ENCODE assay signal across 8 mouse cellular contexts in the genomic region with DNA sequence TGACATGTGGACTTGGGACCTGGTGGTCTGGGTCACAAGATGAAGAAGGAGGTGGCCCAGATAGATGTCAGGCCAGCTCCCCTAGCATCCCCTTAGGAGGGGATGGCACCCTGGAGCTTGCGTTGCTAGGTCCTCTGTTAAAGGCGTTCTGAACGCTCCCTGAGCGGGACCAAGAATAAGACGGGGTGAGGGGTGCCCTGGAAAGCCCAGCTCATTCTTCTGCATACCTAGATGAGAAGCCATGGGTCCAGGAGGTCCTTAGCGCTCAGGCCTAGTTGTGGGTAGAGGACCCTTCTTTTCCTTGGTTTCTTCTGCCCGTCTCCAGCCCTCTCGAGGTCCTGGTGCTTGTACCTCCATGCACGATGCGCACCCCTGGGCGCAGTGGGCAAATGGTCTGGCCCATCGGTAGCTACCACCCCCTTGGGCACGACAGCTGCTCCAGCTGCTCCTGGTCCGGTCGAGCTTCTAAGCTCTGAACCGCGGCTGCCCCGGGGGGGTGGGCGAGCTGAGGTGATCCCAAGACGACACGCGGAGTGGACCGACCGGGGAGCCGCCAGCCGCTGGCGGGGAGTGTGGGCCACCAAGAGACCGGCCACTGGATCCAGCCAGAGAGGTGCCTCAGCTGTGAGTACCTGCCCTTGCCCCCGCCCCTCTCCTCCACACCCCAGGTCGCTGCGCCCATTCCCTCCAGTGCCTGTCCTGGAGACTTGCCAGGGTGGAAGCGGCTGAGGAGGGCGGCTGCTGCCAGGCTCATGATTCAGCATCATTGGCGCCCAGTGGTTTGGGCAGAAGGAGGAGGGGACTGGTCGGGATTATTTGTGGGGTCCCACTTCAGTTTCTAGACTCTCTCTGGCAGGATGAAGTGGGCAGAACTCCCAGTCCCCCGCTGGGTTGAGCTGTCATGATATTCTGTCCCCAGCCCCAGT. TPM values are rescaled to one million over a fixed set of nuclear protein-coding genes. Genes with fewer than 3 reads are reported as not detected.
DNase-seq lines count a peak whose midpoint lies in the region; ATAC-seq and TF ChIP-seq lines count a peak whose summit lies in the region.

A gene (plus strand): TSS at position 402 of the 926 bp plus-strand sequence.

- no peak for TF ChIP-seq EP300 in liver, postnatal 0 days (IDR thresholded peaks at IDR 0.05; ENCODE audit: low read depth)

- no peaks in the 10 kb centered on the region for H3K9me3 ChIP-seq in liver, postnatal 0 days (ENCODE audit: low read length)

- no peaks in the 10 kb centered on the region for H3K36me3 ChIP-seq in liver, postnatal 0 days (replicated peaks; ENCODE audit: insufficient read depth, low read length)

- H3K4me3 ChIP-seq in layer of hippocampus, adult 2 months, result peak within 1 kb of the TSS; percentile 83
- peak within 1 kb of the TSS; percentile 49 for H3K4me3 ChIP-seq in liver, postnatal 0 days (ENCODE audit: low read depth, low read length)
- H3K4me3 ChIP-seq in olfactory bulb, adult 2 months (ENCODE audit: insufficient read depth, low read depth, low read length), result peak within 1 kb of the TSS; percentile 82

- peak; percentile 46 for TF ChIP-seq POLR2A in olfactory bulb, adult 2 months (IDR thresholded peaks at IDR 0.05; ENCODE audit: insufficient read depth, low read depth, low read length)

- DNase-seq in WW6 (ENCODE audit: low read depth, low spot score), result peak; percentile 60
- peak; percentile 85 to 86 for DNase-seq in cerebellum, postnatal 14 days
- peak; percentile 74 to 93 for DNase-seq in frontal cortex, adult 2 months (ENCODE audit: extremely low spot score in 1 of 2, low spot score in 1 of 2)
- peak; percentile 85 to 88 for DNase-seq in layer of hippocampus, adult 2 months (ENCODE audit: low spot score in 2 of 2)
- peak; percentile 74 for DNase-seq in liver, postnatal 0 days
- DNase-seq in urinary bladder, postnatal 25 days (ENCODE audit: low spot score), result peak; percentile 60

- H3K4me2 ChIP-seq in liver, postnatal 0 days (ENCODE audit: low read depth, low read length), result peak within 1 kb of the TSS; percentile 73

- peak within 1 kb of the TSS; percentile 39; the same call in 1 of the 2 replicates for H3K9ac ChIP-seq in liver, postnatal 0 days (replicated peaks)

- ATAC-seq in hematopoietic stem cell, adult 5-6 weeks (replicated peaks in 1 of 2; ENCODE audit: insufficient read depth in 1 of 2, low FRiP score in 2 of 2, low TSS enrichment in 1 of 2, low read depth in 1 of 2, poor library complexity in 2 of 2, severe bottlenecking in 2 of 2), result peak; percentile 91 to 98
- ATAC-seq in liver, postnatal 0 days, result peak; percentile 92

- peaks cover 3% of the 10 kb centered on the region; the same call in 1 of the 2 replicates for H3K27me3 ChIP-seq in liver, postnatal 0 days (ENCODE audit: insufficient read depth, low read length)

- 3% methylated on average over 36 of the region's 36 CpGs for WGBS in liver, postnatal 0 days (ENCODE audit: insufficient replicate concordance)
- under 1% methylated on average over 36 of the region's 36 CpGs for WGBS in olfactory bulb, adult 2 months

- H3K27ac ChIP-seq in layer of hippocampus, adult 2 months, result peak within 1 kb of the TSS; percentile 100
- H3K27ac ChIP-seq in liver, postnatal 0 days (ENCODE audit: low read depth), result no peak within 1 kb of the TSS
- H3K27ac ChIP-seq in olfactory bulb, adult 2 months (ENCODE audit: insufficient read depth, low read depth, low read length), result peak within 1 kb of the TSS; percentile 100

- no peak for TF ChIP-seq CTCF in layer of hippocampus, adult 2 months (conservative IDR thresholded peaks at IDR 0.05)
- no peak for TF ChIP-seq CTCF in liver, postnatal 0 days (IDR thresholded peaks at IDR 0.05; ENCODE audit: low read depth)
- no peak for TF ChIP-seq CTCF in olfactory bulb, adult 2 months (IDR thresholded peaks at IDR 0.05; ENCODE audit: insufficient read depth, low read depth, low read length)

- peaks cover 4% of the 10 kb centered on the region; the same call in 1 of the 2 replicates for H3K4me1 ChIP-seq in liver, postnatal 0 days (ENCODE audit: insufficient read depth)
- H3K4me1 ChIP-seq in olfactory bulb, adult 2 months (ENCODE audit: control insufficient read depth, insufficient read depth, low read length), result peaks cover 2% of the 10 kb centered on the region; the same call in 1 of the 2 replicates

RNA-seq across cellular contexts. Expression of the gene that starts here (rescaled TPM):
- 57.6 and 65.3 TPM in 2 replicates for polyA plus RNA-seq in frontal cortex, adult 2 months (2012; rRNA removed)
- 3.1 and 5.1 TPM in 2 replicates for total RNA-seq in hematopoietic stem cell, adult 5-6 weeks (2017)
- 100 to 1,000 TPM; 130 to 131 TPM for total RNA-seq in layer of hippocampus, adult 2 months (2021)
- 0.52 and 0.79 TPM in 2 replicates for polyA plus RNA-seq in liver, postnatal 0 days (2015; fragmentation: Nextera tagmentation; extraction: Ambion mirVana)
- 142 TPM in 1 of 2 replicates, not detected in the other for polyA plus RNA-seq in olfactory bulb, adult 2 months (2012; ENCODE audit: insufficient read depth, insufficient read length, low replicate concordance, missing spikeins)

Comparison
In these comparisons a context has a peak if more than half of its experiments do, and no peak if none do; other contexts are left out.
1. RNA of the gene that starts here (total RNA-seq): 130 to 131 TPM in layer of hippocampus, adult 2 months; 3.1 to 5.1 TPM in hematopoietic stem cell, adult 5-6 weeks; every median in the first group is over 10 times any median in the second.
2. RNA of the gene that starts here (polyA plus RNA-seq): 142 TPM in olfactory bulb, adult 2 months and 57.6 to 65.3 TPM in frontal cortex, adult 2 months; 0.52 to 0.79 TPM in liver, postnatal 0 days; every median in the first group is over 10 times any median in the second.
3. Peak in DNase-seq, ATAC-seq, H3K4me3 ChIP-seq, H3K9ac ChIP-seq and H3K4me2 ChIP-seq in liver, postnatal 0 days; RNA of the gene not detected or under 1 TPM.
4. Peak in every context shown above with its lines, with median percentiles within 50 percentile points of each other: DNase-seq and H3K4me3 ChIP-seq.